Mouse (Mus musculus) hindbrain, embryonic 13.5 days (tissue): Measurements from ENCODE around the gene Lzts2. TPM values are rescaled to one million over a fixed set of nuclear protein-coding genes. Genes with fewer than 3 reads are reported as not detected.

ENCODE experiments used
- ATAC-seq: fragments of 200-750 bp; cut with Nextera tagmentation; 2 replicates; pipeline ENCODE4 v1.8.0; 2017; ENCODE audit warnings: moderate TSS enrichment; ENCODE audit not compliant: low FRiP score
- H3K27ac ChIP-seq: fragments of 300-500 bp; sonication (generic); 2 replicates; pipeline ENCODE4 v1.5.1; 2015; ENCODE audit warnings: inconsistent platforms, mild to moderate bottlenecking, moderate library complexity
- H3K27me3 ChIP-seq: fragments of 300-500 bp; sonication (generic); 2 replicates; pipeline ENCODE4 v1.6.1; 2015; ENCODE audit warnings: mild to moderate bottlenecking, inconsistent platforms
- H3K36me3 ChIP-seq: fragments of 300-500 bp; sonication (generic); 2 replicates; pipeline ENCODE4 v1.6.1; 2015; ENCODE audit warnings: mild to moderate bottlenecking, inconsistent platforms
- H3K4me1 ChIP-seq: fragments of 300-500 bp; sonication (generic); replicated peaks from 2 replicates; pipeline ENCODE4 v1.6.1; 2015; ENCODE audit warnings: inconsistent platforms
- H3K4me2 ChIP-seq: fragments of 300-500 bp; sonication (generic); 2 replicates; pipeline ENCODE4 v1.6.1; 2015; ENCODE audit warnings: inconsistent platforms, mild to moderate bottlenecking, moderate library complexity
- H3K4me3 ChIP-seq: fragments of 300-500 bp; sonication (generic); 2 replicates; pipeline ENCODE4 v1.5.1; 2015; ENCODE audit warnings: mild to moderate bottlenecking, inconsistent platforms
- H3K9ac ChIP-seq: fragments of 300-500 bp; sonication (generic); 2 replicates; pipeline ENCODE4 v1.6.1; 2015; ENCODE audit warnings: mild to moderate bottlenecking, inconsistent platforms
- H3K9me3 ChIP-seq: fragments of 300-500 bp; sonication (generic); 2 replicates; pipeline ENCODE4 v1.6.1; 2016; ENCODE audit warnings: inconsistent platforms
- WGBS: fragments of 180-500 bp; shearing (Covaris S2); methylation state at CpG from one replicate; pipeline ENCODE4 v1.1.7; 2015; 5-methylcytosine and 5-hydroxymethylcytosine counted together
- polyA plus RNA-seq: library from polyadenylated mRNA; unstranded; fragments of >200 nt; fragmentation: Nextera tagmentation; extraction: Ambion mirVana; gene quantifications from 2 replicates; pipeline ENCODE4 v1.2.1, GENCODE M21; 2015

Lzts2 gene
- polyA plus RNA-seq, result 23.4 and 24.1 TPM in 2 replicates

- WGBS, result 10% methylated on average over 10 of the region's 10 CpGs
- ATAC-seq, result no peak
- Histone ChIP-seq H3K4me1 (peaks cover 48% of the 10 kb centered on the region), H3K4me2 (peak within 1 kb of the TSS; percentile 90), H3K4me3 (peak within 1 kb of the TSS; percentile 65), H3K27me3 (0 out of 2 replicates have a peak, but pooled peaks cover 2% of the 10 kb centered on the region), H3K9ac (peak within 1 kb of the TSS; percentile 67), H3K9me3 (no peaks in the 10 kb centered on the region), H3K27ac (peak within 1 kb of the TSS; percentile 96; the same call in 1 of the 2 replicates), H3K36me3 (peaks cover 27% of the 10 kb centered on the region)
Observed at GRCm38 (mm10) chr19:45014335-45014971, at the start of gene Lzts2. Gene Lzts2, plus strand, starts transcription at chr19:45014414.

- H3K27ac ChIP-seq, result no peak overlapping the region
- H3K4me3 ChIP-seq, result no peak overlapping the region
- peaks cover 80% of the 10 kb centered on the region for H3K36me3 ChIP-seq
- ATAC-seq, result no peak
- no peaks in the 10 kb centered on the region for H3K4me1 ChIP-seq
- WGBS, result 88% methylated on average over 1 of the region's 1 CpGs
- H3K27me3 ChIP-seq, result no peaks in the 10 kb centered on the region
- no peaks in the 10 kb centered on the region for H3K9me3 ChIP-seq
- no peak overlapping the region for H3K9ac ChIP-seq
- H3K4me2 ChIP-seq, result no peak overlapping the region
Observed at GRCm38 (mm10) chr19:44965978-44966377, 48.2 kb upstream of the Lzts2 start.

GRCm38 (mm10) chr19:44968329-44968728, 45.9 kb upstream of the Lzts2 start:
- WGBS, result 88% methylated on average over 3 of the region's 3 CpGs
- no peak overlapping the region for H3K4me3 ChIP-seq
- no peak overlapping the region for H3K9ac ChIP-seq
- no peak for ATAC-seq
- no peaks in the 10 kb centered on the region for H3K27me3 ChIP-seq
- H3K4me1 ChIP-seq, result no peaks in the 10 kb centered on the region
- peaks cover 87% of the 10 kb centered on the region for H3K36me3 ChIP-seq
- no peaks in the 10 kb centered on the region for H3K9me3 ChIP-seq
- no peak overlapping the region for H3K4me2 ChIP-seq
- no peak overlapping the region for H3K27ac ChIP-seq

- H3K4me2 ChIP-seq, result no peak overlapping the region
- H3K9ac ChIP-seq, result no peak overlapping the region
- WGBS, result 79% methylated on average over 6 of the region's 6 CpGs
- no peak overlapping the region for H3K4me3 ChIP-seq
- H3K36me3 ChIP-seq, result peaks cover 92% of the 10 kb centered on the region
- H3K9me3 ChIP-seq, result no peaks in the 10 kb centered on the region
- H3K27me3 ChIP-seq, result no peaks in the 10 kb centered on the region
- ATAC-seq, result no peak
- H3K27ac ChIP-seq, result no peak overlapping the region
- H3K4me1 ChIP-seq, result no peaks in the 10 kb centered on the region
Observed at GRCm38 (mm10) chr19:44976636-44977035, 37.6 kb upstream of the Lzts2 start.

GRCm38 (mm10) chr19:44977148-44977547, 37.1 kb upstream of the Lzts2 start:
- Histone ChIP-seq H3K4me2 (no peak overlapping the region), H3K9ac (no peak overlapping the region)
- 91% methylated on average over 6 of the region's 6 CpGs for WGBS

GRCm38 (mm10) chr19:44980787-44981186, 33.4 kb upstream of the Lzts2 start:
- WGBS, result 93% methylated on average over 2 of the region's 2 CpGs
- Histone ChIP-seq H3K4me1 (no peaks in the 10 kb centered on the region), H3K9me3 (no peaks in the 10 kb centered on the region), H3K9ac (no peak overlapping the region), H3K27me3 (no peaks in the 10 kb centered on the region), H3K36me3 (peaks cover 58% of the 10 kb centered on the region), H3K27ac (no peak overlapping the region), H3K4me2 (no peak overlapping the region), H3K4me3 (no peak overlapping the region)
- ATAC-seq, result no peak

More at GRCm38 (mm10) chr19:44977148-44977547, 37.1 kb upstream of the Lzts2 start:
- Histone ChIP-seq H3K36me3 (peaks cover 91% of the 10 kb centered on the region), H3K4me3 (no peak overlapping the region), H3K27ac (no peak overlapping the region), H3K27me3 (no peaks in the 10 kb centered on the region), H3K9me3 (no peaks in the 10 kb centered on the region), H3K4me1 (no peaks in the 10 kb centered on the region)
- ATAC-seq, result no peak

GRCm38 (mm10) chr19:44982477-44983115, 31.6 kb upstream of the Lzts2 start:
- peaks cover 40% of the 10 kb centered on the region for H3K36me3 ChIP-seq
- WGBS, result 90% methylated on average over 7 of the region's 7 CpGs
- 0 out of 2 replicates have a peak, but pooled peaks cover 6% of the 10 kb centered on the region for H3K27me3 ChIP-seq
- no peak overlapping the region for H3K9ac ChIP-seq
- H3K27ac ChIP-seq, result no peak overlapping the region
- no peak overlapping the region for H3K4me2 ChIP-seq
- ATAC-seq, result no peak
- H3K4me3 ChIP-seq, result no peak overlapping the region
- no peaks in the 10 kb centered on the region for H3K4me1 ChIP-seq
- no peaks in the 10 kb centered on the region for H3K9me3 ChIP-seq

GRCm38 (mm10) chr19:44983366-44983765, 30.8 kb upstream of the Lzts2 start:
- H3K36me3 ChIP-seq, result peaks cover 32% of the 10 kb centered on the region
- H3K9me3 ChIP-seq, result no peaks in the 10 kb centered on the region
- 0 out of 2 replicates have a peak, but pooled peaks cover 6% of the 10 kb centered on the region for H3K27me3 ChIP-seq
- no peak for ATAC-seq
- peaks cover 2% of the 10 kb centered on the region for H3K4me1 ChIP-seq
- H3K27ac ChIP-seq, result no peak overlapping the region
- H3K4me2 ChIP-seq, result no peak overlapping the region
- H3K4me3 ChIP-seq, result no peak overlapping the region
- WGBS, result 94% methylated on average over 6 of the region's 6 CpGs
- H3K9ac ChIP-seq, result no peak overlapping the region

GRCm38 (mm10) chr19:44984420-44984819, 29.8 kb upstream of the Lzts2 start:
- H3K4me3 ChIP-seq, result no peak overlapping the region
- H3K27me3 ChIP-seq, result 0 out of 2 replicates have a peak, but pooled peaks cover 6% of the 10 kb centered on the region
- H3K9ac ChIP-seq, result no peak overlapping the region
- 92% methylated on average over 4 of the region's 4 CpGs for WGBS
- ATAC-seq, result no peak
- H3K27ac ChIP-seq, result no peak overlapping the region
- peaks cover 7% of the 10 kb centered on the region for H3K4me1 ChIP-seq
- peaks cover 25% of the 10 kb centered on the region for H3K36me3 ChIP-seq
- no peaks in the 10 kb centered on the region for H3K9me3 ChIP-seq
- no peak overlapping the region for H3K4me2 ChIP-seq

- Histone ChIP-seq H3K27ac (no peak overlapping the region), H3K36me3 (peaks cover 17% of the 10 kb centered on the region), H3K9ac (no peak overlapping the region), H3K4me1 (peaks cover 16% of the 10 kb centered on the region), H3K9me3 (no peaks in the 10 kb centered on the region), H3K27me3 (0 out of 2 replicates have a peak, but pooled peaks cover 6% of the 10 kb centered on the region), H3K4me2 (no peak overlapping the region), H3K4me3 (no peak overlapping the region)
- 71% methylated on average over 5 of the region's 5 CpGs for WGBS
- no peak for ATAC-seq
Observed at GRCm38 (mm10) chr19:44985159-44985988, 28.8 kb upstream of the Lzts2 start.

GRCm38 (mm10) chr19:44987004-44987403, 27.2 kb upstream of the Lzts2 start:
- Histone ChIP-seq H3K9me3 (no peaks in the 10 kb centered on the region), H3K36me3 (peaks cover 5% of the 10 kb centered on the region), H3K27me3 (0 out of 2 replicates have a peak, but pooled peaks cover 6% of the 10 kb centered on the region), H3K4me3 (no peak overlapping the region), H3K9ac (no peak overlapping the region), H3K27ac (no peak overlapping the region), H3K4me2 (no peak overlapping the region), H3K4me1 (peaks cover 33% of the 10 kb centered on the region)
- no peak for ATAC-seq
- WGBS, result 71% methylated on average over 6 of the region's 6 CpGs

- H3K4me3 ChIP-seq, result no peak overlapping the region
- H3K27me3 ChIP-seq, result 0 out of 2 replicates have a peak, but pooled peaks cover 6% of the 10 kb centered on the region
- H3K9me3 ChIP-seq, result no peaks in the 10 kb centered on the region
- no peak overlapping the region for H3K9ac ChIP-seq
- ATAC-seq, result no peak
- 54% methylated on average over 6 of the region's 6 CpGs for WGBS
- H3K4me1 ChIP-seq, result peaks cover 40% of the 10 kb centered on the region
- H3K4me2 ChIP-seq, result no peak overlapping the region
- no peak overlapping the region for H3K27ac ChIP-seq
- peaks cover 13% of the 10 kb centered on the region for H3K36me3 ChIP-seq
Observed at GRCm38 (mm10) chr19:44987851-44988250, 26.4 kb upstream of the Lzts2 start.
